Mouse (Mus musculus) embryonic stem cell, embryonic (primary cell): Measurements from ENCODE around the gene Tead3.

ENCODE experiments used
- CTCF ChIA-PET, 4 experiments: fragments of 300-600 bp in 2 of 4; fragments of 350-600 bp in 2 of 4; sonication (Branson Sonifier 250); formaldehyde crosslinking; loops; one replicate each; lab custom pipeline; 2022; ENCODE audit warnings: inconsistent platforms in 2 of 4; lab: Charles Lee
- POLR2A ChIA-PET, 4 experiments: fragments of 300-600 bp in 2 of 4; fragments of 350-600 bp in 2 of 4; sonication (Branson Sonifier 250); formaldehyde crosslinking; loops; one replicate each; lab custom pipeline; 2022; ENCODE audit warnings: antibody characterized with exemption in 4 of 4, inconsistent platforms in 1 of 4; lab: Charles Lee

Tead3 gene

DNA sequence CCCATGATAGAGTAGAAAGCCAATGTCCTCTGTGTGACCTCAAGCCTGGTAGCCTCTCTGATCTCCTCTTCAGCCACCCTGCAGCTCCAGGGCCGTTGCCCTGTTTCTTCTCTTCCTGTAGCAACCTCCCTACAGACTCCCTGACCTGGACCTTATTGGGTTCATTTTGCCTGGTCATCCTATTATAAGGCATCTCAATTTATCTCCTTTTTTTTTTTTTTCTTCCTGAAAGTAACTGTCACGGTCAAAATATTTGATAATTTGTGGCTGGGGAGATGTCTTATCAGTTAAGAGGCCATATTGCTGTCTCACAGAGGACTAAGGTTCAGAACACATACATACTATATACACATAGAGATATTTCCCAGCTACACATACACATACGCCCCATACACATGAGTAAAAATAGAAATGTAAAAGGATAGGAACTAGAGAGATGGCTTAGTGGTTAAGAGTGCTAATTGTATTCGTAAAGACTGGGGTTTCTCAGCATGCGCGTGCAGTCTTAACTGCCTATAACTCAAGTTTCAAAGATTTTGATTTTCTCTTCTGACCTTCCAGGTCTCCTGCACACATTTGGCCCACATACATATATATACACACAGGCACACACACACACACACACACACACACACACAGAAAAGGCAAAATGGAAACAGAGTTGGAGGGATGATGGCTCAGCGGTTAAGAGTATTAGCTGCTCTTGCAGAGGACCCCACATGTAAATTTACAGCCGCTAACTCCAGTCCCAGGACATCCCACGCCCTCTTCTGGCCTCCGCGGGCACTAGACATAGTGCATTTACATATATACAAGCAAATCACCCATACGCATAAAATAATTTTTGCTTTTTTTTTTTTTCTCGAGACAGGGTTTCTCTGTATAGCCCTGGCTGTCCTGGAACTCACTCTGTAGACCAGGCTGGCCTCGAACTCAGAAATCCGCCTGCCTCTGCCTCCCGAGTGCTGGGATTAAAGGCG lies 38.1 kb downstream of the Tead3 start:
- ChIA-PET CTCF (interaction anchor here (0.6 to 6.0 kb wide), 26 partner anchors 8 to 264 kb away, joined by 3 to 41 read pairs (median 4); partner anchors contain the start of genes Def6 (in 2 of the 4) and Ppard (in 1 of the 4)), POLR2A (interaction anchor here (0.5 to 28.6 kb wide), 39 partner anchors 8 to 456 kb away, joined by 3 to 990 read pairs (median 4); partner anchors contain the start of genes Def6 (in 2 of the 4), Ppard (in 2 of the 4), Rpl10a (in 2 of the 4) and Tead3 (in 1 of the 4))

DNA sequence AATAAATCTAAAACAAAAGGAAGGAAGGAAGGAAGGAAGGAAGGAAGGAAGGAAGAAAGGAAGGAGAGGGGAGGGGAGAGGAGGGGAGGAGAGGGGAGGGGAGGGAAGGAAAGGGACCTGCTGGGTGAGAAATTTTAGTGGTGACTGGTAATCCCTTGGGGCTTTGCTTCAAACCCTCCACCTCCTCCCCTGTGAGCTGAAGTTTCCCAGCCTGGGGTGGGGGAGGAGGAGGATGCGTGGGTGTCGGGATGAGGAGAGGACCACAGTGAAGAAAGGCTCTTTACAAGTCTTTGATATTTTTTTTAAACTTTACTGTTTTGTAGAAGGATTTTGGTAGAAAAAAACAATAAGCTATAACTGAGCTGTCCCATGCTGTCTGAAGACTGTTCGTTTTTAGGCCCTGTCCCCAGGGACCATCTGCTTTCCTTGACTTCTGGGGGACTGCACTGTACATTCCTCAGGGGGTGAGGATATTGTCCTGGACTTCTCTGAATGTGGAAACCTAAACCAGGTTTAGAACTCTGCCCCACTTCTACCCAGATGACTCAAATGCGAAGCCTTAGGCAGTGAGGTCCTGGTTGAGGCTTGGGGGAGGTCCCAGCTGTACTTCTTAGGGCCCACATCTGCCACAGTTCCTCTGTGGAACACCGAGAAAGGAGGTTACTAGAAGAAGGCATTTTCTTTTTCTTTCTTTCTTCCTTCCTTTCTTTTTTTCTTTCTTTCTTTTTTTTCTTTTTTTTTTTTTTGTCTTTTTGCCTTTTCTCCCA lies 39.1 kb downstream of the Tead3 start:
- CTCF ChIA-PET: interaction anchor here (0.6 to 6.0 kb wide), 12 partner anchors 13 to 741 kb away, joined by 3 to 41 read pairs (median 4); partner anchors contain the start of gene Def6 (in 1 of the 4)
- POLR2A ChIA-PET: interaction anchor here in 3 of 4 experiments (0.6 to 28.6 kb wide), 14 partner anchors 12 to 493 kb away, joined by 3 to 990 read pairs (median 3); partner anchors contain the start of genes Ppard (in 1 of the 3), Rpl10a (in 1 of the 3), Tead3 (in 1 of the 3) and Tulp1 (in 1 of the 3)

DNA sequence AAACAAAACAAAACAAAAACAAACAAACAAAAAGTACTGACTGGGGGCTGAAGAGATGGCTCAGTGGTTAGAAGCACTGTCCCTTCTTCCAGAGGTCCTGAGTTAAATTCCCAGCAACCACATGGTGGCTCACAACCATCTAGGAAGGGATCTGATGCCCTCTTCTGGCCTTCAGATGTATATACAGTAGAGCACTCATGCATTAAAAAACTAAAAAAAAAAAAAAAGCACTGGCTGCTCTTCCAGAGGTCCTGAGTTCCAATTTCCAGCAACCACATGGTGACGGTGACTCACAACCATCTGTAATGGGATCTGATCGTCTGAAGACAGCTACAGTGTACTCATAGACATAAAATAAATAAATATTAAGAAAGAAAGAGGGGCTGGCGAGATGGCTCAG lies 39.8 kb downstream of the Tead3 start:
- POLR2A ChIA-PET: interaction anchor here in 3 of 4 experiments (0.6 to 28.6 kb wide), 7 partner anchors 30 to 492 kb away, joined by 3 to 990 read pairs (median 10); partner anchors contain the start of genes Ppard (in 1 of the 3), Rpl10a (in 1 of the 3), Tead3 (in 1 of the 3) and Tulp1 (in 1 of the 3)
- CTCF ChIA-PET: interaction anchor here (0.6 to 6.0 kb wide), 10 partner anchors 47 to 741 kb away, joined by 3 to 50 read pairs (median 6); partner anchors contain the start of gene Def6 (in 1 of the 4)

DNA sequence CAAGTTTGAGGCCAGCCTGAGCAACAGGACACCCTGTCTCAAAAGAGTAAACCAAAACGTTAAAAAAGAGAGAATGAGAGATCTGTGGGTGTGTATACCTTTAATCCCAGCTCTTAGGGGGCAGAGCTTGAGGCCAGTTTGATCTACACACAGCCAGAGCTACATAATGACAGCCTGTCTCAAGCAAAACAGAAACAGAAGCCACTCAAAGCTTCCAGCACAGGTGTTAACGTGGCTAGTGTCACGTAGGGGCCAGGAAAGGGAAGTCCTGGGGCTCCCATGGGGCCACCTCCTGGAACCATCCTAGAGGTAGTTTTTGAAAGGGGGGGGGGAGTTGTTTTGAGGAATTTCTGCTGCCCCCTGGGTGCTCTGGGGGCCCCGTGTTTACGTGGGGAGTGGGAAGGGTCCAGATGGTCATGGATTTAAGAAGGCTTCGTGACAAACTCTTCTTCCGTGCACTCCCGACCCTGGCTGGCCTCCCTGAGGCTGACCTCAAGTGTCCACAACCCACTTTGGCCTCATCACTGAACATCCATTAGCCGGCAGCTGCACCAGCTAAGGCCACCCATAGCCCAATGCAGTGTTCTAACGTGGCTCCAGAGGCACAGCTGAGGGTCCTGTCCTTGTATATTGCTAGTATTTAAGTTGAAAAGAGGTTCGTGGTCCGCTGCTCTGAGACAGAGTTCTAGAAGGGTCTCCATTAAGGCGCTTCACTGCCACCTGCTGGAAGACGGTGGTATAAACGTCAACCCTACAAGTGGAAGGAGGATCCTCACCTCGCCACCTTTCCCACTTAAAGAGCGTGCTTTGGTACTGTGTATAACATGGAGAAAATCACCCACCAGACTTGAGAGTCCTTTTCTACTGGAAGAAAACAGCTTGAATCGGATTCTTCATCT lies 42.1 kb downstream of the Tead3 start:
- CTCF ChIA-PET: interaction anchor here (0.5 to 6.0 kb wide), 29 partner anchors 9 to 704 kb away, joined by 3 to 50 read pairs (median 5); partner anchors contain the start of genes Def6 (in 3 of the 4) and Ppard (in 1 of the 4)
- POLR2A ChIA-PET: interaction anchor here in 3 of 4 experiments (0.5 to 1.9 kb wide), 14 partner anchors 9 to 1492 kb away, joined by 3 to 9 read pairs (median 4); partner anchors contain the start of gene Ppard (in 1 of the 3)

DNA sequence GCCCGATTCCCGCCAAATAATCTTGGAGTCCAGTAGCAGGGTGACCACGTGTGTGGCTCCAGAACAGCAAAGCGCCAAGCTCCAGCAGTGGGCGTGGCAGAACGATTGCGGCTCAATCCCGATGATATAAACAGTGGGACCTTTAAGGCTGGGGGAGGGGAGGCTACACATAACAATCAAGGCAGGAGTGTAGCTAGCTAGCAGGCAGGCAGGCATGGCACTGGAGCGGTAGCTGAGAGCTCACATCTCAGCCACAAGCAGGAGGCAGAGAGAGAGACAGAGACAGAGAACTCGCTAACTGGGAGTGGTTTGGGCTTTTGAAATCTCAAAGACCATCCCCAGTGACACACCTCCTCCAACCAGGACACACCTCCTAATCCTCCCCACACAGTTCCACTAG lies 45.4 kb downstream of the Tead3 start:
- POLR2A ChIA-PET: interaction anchor here (0.5 to 6.0 kb wide), 33 partner anchors 8 to 115 kb away, joined by 3 to 38 read pairs (median 4); partner anchors contain the start of genes Def6 (in 2 of the 4), Fance (in 2 of the 4), Ppard (in 1 of the 4) and Rpl10a (in 1 of the 4)
- CTCF ChIA-PET: interaction anchor here (0.9 to 4.1 kb wide), 18 partner anchors 8 to 285 kb away, joined by 3 to 28 read pairs (median 4); partner anchors contain the start of genes Fance (in 2 of the 4), Def6 (in 1 of the 4) and Ppard (in 1 of the 4)

DNA sequence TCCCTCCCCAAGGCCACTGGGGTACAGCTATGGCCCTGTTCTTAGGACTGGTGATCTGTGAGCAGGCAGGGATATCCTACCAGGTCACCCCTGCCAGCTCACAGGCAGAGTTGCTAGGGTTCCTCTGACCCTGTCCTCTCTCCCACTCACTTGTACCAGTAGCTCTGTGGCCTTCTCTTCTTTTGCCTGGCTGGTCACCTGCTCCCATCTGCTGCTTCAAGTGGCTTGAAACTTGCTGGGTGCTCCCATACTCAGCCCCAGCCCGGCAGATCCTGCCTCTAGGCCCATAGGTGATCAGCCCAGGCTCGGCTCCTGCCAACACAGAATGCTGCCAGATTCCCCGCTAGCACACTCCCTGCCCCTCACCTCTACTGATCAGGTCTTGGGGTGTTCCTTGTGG lies 49.8 kb downstream of the Tead3 start:
- ChIA-PET CTCF (interaction anchor here (0.6 to 1.4 kb wide), 8 partner anchors 10 to 433 kb away, joined by 3 to 7 read pairs (median 3); partner anchors contain the start of genes Fance (in 1 of the 4) and Ppard (in 1 of the 4)), POLR2A (interaction anchor here in 2 of 4 experiments (0.8 to 6.0 kb wide), 10 partner anchors 9 to 93 kb away, joined by 3 to 38 read pairs (median 6); partner anchors contain the start of genes Fance (in 2 of the 2), Def6 (in 1 of the 2) and Rpl10a (in 1 of the 2))

DNA sequence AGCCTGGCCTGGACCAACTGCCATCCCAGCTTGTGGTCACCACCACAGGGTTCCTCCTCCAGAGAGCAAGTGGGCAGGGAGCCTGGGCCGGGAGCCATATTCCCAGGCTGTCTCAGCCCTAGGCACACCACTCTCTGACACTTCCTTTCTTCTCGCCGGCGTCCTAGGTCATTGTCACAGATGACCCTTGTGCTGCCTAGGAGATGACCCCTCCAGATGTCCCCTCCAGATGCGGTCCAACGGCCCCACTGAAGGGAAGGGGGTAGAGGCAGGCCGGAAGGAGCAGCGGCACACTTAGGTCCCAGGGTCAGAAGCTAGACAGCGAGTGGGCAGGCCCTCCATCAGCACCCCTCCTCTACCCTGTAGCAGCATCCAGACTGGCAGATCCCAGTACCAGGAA lies 50.3 kb downstream of the Tead3 start:
- CTCF ChIA-PET: interaction anchor here (0.5 to 3.2 kb wide), 9 partner anchors 9 to 434 kb away, joined by 3 to 12 read pairs (median 3); no protein-coding TSS in a partner anchor
- POLR2A ChIA-PET: interaction anchor here in 2 of 4 experiments (0.9 to 6.0 kb wide), 8 partner anchors 8 to 92 kb away, joined by 5 to 38 read pairs (median 7); partner anchors contain the start of genes Fance (in 2 of the 2), Def6 (in 1 of the 2) and Rpl10a (in 1 of the 2)

DNA sequence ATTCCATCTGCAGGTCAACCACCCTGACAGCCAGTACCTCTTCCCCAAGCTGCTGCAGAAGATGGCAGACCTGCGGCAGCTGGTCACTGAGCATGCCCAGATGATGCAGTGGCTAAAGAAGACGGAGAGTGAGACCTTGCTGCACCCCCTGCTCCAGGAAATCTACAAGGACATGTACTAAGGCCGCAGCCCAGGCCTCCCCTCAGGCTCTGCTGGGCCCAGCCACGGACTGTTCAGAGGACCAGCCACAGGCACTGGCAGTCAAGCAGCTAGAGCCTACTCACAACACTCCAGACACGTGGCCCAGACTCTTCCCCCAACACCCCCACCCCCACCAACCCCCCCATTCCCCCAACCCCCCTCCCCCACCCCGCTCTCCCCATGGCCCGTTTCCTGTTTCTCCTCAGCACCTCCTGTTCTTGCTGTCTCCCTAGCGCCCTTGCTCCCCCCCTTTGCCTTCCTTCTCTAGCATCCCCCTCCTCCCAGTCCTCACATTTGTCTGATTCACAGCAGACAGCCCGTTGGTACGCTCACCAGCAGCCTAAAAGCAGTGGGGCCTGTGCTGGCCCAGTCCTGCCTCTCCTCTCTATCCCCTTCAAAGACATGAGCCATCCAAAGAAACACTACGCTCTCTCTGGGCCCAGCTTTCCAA lies 50.8 kb downstream of the Tead3 start:
- ChIA-PET POLR2A (interaction anchor here in 2 of 4 experiments (1.2 to 6.0 kb wide), 7 partner anchors 8 to 78 kb away, joined by 3 to 38 read pairs (median 8); partner anchors contain the start of genes Fance (in 2 of the 2) and Rpl10a (in 1 of the 2)), CTCF (interaction anchor here (0.5 to 3.2 kb wide), 6 partner anchors 9 to 215 kb away, joined by 3 to 12 read pairs (median 4); no protein-coding TSS in a partner anchor)

DNA sequence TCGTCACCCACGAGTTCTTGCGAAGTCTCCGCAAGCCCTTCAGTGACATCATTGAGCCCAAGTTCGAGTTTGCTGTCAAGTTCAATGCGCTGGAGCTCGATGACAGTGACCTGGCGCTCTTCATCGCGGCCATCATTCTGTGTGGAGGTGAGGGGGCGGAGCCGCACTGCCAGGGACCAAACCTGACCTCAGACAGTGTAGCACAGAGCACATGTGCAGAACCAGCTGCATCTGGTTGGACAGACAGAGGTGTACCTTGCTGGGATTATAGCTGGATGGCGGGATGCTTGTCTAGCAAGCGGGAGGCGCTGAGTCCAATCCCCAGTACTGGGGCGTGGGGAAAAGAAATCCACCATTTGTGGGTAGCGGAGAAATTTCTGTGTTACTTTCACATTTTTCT lies 51.7 kb downstream of the Tead3 start:
- POLR2A ChIA-PET: interaction anchor here in 3 of 4 experiments (0.5 to 3.6 kb wide), 16 partner anchors 9 to 190 kb away, joined by 3 to 24 read pairs (median 3); partner anchors contain the start of genes Fance (in 2 of the 3) and Def6 (in 1 of the 3)
- CTCF ChIA-PET: interaction anchor here in 3 of 4 experiments (0.6 to 3.2 kb wide), 13 partner anchors 10 to 85 kb away, joined by 3 to 13 read pairs (median 4); partner anchors contain the start of gene Ppard (in 1 of the 3)

DNA sequence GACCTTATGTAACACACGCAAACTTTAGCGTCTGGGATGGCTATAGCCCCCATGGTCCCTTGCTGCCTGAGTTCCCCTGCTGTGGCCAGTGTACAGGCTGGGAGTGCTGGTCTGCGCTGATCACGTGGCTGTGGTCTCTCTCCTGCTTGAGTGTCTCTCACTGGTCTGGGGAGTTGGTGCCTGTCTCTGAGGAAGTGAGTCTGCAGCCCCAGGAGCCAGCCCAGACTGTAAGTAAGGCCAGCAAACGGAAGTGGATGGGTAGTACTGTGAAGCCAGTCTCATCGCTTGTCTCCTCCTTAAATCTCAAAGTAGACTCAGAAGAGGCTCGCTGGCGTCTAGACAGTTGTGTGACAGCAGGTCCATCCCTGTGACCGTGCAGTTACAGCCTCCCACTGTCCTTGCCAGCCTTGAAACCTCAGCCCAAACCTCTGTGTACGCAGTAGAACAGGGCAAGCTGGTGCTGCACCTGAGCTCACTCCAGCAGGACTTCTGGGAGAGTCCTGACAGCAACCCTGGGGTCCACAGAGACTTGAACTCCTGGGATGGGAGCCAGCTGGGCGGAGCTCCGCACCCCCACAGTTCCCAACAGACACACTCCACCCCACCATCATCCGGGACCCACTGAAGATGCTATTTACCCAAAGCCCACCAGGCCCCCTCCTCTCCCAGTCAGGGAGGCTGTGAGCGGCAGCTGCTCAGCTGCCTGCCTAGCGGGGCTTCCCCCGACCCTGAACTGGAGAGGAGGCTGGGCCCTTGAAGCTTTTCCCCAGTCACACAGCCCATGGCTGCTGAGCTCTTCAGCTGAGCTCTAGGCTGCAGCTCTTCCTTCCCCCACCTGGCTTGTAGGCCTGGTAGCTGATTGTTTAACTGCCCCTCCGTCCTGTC lies 55.9 kb downstream of the Tead3 start:
- POLR2A ChIA-PET: interaction anchor here in 3 of 4 experiments (0.5 to 3.2 kb wide), 11 partner anchors 9 to 69 kb away, joined by 3 to 8 read pairs (median 3); partner anchors contain the start of gene Fance (in 1 of the 3)
- CTCF ChIA-PET: interaction anchor here (0.6 to 1.5 kb wide), 16 partner anchors 8 to 496 kb away, joined by 3 to 8 read pairs (median 4); partner anchors contain the start of gene Ppard (in 1 of the 4)

DNA sequence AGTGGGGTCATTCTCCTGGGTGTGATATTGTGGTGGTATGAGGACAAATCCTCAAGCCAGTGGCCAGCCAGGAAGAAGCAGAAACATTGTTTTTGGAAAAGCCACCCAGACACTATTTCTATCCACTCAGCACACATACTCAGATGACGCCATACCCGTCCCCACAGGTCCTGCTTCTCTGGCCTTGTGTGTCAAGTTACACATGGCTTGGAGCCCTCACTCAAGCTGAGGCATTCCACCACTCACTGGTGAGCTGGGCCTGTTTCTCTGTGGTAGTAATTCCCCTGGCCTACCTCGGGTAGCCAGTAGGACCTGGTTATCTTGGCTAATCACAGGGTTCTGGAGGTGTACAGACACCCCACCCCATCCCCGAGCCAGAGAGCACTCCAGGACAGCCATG lies 56.9 kb downstream of the Tead3 start:
- POLR2A ChIA-PET: interaction anchor here in 3 of 4 experiments (0.7 to 3.2 kb wide), 7 partner anchors 10 to 1251 kb away, joined by 3 to 8 read pairs (median 4); partner anchors contain the start of gene Fance (in 1 of the 3)

DNA sequence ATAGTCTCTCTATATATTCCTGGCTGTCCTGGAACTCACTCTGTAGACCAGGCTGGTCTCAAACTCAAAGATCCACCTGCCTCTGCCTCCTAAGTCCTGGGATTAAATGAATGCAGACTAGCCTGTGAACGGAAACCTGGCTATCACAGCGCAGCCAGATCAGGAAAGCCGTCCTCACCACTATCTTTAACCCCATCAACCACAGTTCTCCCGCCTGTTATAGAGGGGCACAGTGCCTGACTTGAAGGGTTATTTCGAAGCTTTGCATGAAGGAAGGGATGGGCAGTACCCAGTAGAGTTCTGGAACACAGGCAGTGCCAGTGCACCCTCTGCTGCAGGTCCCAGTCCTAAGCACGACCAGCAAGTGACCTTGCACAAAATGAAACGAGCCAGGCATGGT lies 59.3 kb downstream of the Tead3 start:
- CTCF ChIA-PET: interaction anchor here in 1 of 4 experiments (1.2 to 1.3 kb wide), 2 partner anchors 17 to 65 kb away, joined by 5 read pairs; no protein-coding TSS in a partner anchor
- POLR2A ChIA-PET: interaction anchor here in 1 of 4 experiments (1.2 to 1.4 kb wide), 3 partner anchors 13 to 40 kb away, joined by 3 to 5 read pairs (median 4); no protein-coding TSS in a partner anchor

More for the DNA sequence above, 56.9 kb downstream of the Tead3 start:
- CTCF ChIA-PET: interaction anchor here in 2 of 4 experiments (0.6 to 1.4 kb wide), 3 partner anchors 9 to 195 kb away, joined by 3 to 8 read pairs (median 4); no protein-coding TSS in a partner anchor

DNA sequence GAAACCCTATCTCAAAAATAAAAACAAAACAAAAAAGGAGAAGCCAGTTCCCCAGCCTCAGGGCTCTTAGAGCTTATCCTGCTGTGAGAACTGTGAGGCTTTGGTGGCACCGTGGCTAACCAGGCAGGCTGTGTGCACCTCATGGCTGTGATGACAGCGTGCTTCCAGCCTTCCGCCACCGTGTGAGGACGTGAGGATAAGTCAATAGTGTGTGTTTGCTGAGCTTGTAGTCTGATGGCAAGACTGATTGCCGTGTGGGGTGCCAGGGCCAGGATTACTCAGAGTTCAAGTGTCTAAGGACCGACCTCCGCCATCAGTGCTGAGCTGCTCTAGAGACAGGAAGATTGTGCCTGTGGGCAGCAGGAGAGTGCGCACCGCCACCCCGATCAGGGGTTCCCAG lies 59.9 kb downstream of the Tead3 start:
- ChIA-PET CTCF (interaction anchor here in 3 of 4 experiments (0.5 to 1.3 kb wide), 5 partner anchors 11 to 218 kb away, joined by 3 to 5 read pairs (median 3); no protein-coding TSS in a partner anchor), POLR2A (interaction anchor here in 1 of 4 experiments (0.7 to 1.4 kb wide), 4 partner anchors 14 to 57 kb away, joined by 3 to 5 read pairs (median 4); no protein-coding TSS in a partner anchor)
